Mouse (Mus musculus) liver, embryonic 14.5 days (tissue): ENCODE measurements at regions not wholly inside any gene's neighbourhood (a gene's known extent, or its start where the extent isn't known, plus 50 kb on each side); places are given as distances from the start of the nearest gene placed in this dataset.

Experiments
- CTCF ChIP-seq: IDR thresholded peaks from 2 replicates; pipeline ENCODE4 v1.5.1; 2016; ENCODE audit warnings: antibody characterized with exemption, low read depth, control low read depth
- EP300 ChIP-seq: IDR thresholded peaks from 2 replicates; pipeline ENCODE4 v1.6.1; 2016; ENCODE audit warnings: antibody characterized with exemption, low read depth

- TF ChIP-seq CTCF (no peak), EP300 (no peak)
Measured at GRCm38 (mm10) chr14:61850244-61850643, 243.0 kb downstream of the Kcnrg start.
